Mouse (Mus musculus) spleen, postnatal 4 days (tissue): Measurements from ENCODE around the gene Nifk.
A peak's percentile ranks its signal among the peaks of the same experiment; 100 is the strongest.

Source experiments
- DNase-seq, 2 experiments: peaks; one replicate each; pipeline ENCODE4 v3.0.0; 2022; ENCODE audit warnings: low spot score in 2 of 2

The Nifk gene

DNA sequence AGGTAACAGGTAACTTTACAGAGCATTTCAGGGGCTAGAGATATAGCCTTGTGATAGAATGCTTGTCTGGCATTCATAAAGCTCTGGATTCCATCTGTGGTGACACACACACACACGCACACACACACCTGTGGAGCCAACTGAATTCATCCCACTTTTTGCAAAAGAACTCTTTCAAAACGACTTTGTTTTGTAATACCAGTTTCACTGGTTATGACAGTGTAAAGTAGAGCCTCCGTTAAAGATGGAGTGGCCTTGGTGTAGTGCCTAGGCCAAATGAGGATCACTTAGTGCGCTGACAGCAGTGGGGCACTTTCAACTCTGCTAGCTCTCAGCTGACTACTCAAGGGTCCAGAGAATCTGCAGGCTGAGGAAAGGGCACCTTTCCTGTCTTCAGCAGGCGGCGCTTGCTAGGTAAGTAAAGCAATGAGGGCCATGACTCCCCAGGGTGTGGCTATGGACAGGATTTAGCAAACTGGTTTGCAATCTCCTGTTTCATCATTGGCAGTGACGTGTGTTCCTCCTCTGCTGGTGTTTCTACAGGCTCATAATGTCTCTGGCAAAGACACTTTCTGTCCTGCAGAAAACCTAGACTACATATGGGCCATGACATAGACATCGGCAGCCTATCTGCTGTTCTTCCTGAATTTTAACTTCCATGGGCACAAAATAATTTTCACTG lies 58.6 kb downstream of the Nifk start:
- DNase-seq = peak; percentile 32 to 62
